Mouse (Mus musculus) heart, embryonic 12.5 days (tissue): Measurements from ENCODE around the gene Ccdc103. TPM values are rescaled to one million over a fixed set of nuclear protein-coding genes. Genes with fewer than 3 reads are reported as not detected.

Experiments
- ATAC-seq: fragments of 200-750 bp; cut with Nextera tagmentation; 2 replicates; pipeline ENCODE4 v1.8.0; 2017; ENCODE audit warnings: moderate TSS enrichment, moderate library complexity; ENCODE audit not compliant: insufficient number of reproducible peaks, low FRiP score
- H3K27ac ChIP-seq: fragments of 300-500 bp; sonication (generic); 2 replicates; pipeline ENCODE4 v1.5.1; 2016; ENCODE audit warnings: mild to moderate bottlenecking, moderate library complexity; ENCODE audit not compliant: poor library complexity, severe bottlenecking
- H3K27me3 ChIP-seq: fragments of 300-500 bp; sonication (generic); replicated peaks from 2 replicates; pipeline ENCODE4 v1.6.1; 2016; ENCODE audit warnings: mild to moderate bottlenecking, moderate library complexity
- H3K36me3 ChIP-seq: fragments of 300-500 bp; sonication (generic); 2 replicates; pipeline ENCODE4 v1.6.1; 2016; ENCODE audit warnings: mild to moderate bottlenecking, moderate library complexity
- H3K4me1 ChIP-seq: fragments of 300-500 bp; sonication (generic); replicated peaks from 2 replicates; pipeline ENCODE4 v1.6.1; 2016; ENCODE audit warnings: mild to moderate bottlenecking
- H3K4me2 ChIP-seq: fragments of 300-500 bp; sonication (generic); 2 replicates; pipeline ENCODE4 v1.6.1; 2016; ENCODE audit warnings: mild to moderate bottlenecking, moderate library complexity
- H3K4me3 ChIP-seq: fragments of 300-500 bp; sonication (generic); 2 replicates; pipeline ENCODE4 v1.5.1; 2016; ENCODE audit warnings: mild to moderate bottlenecking
- H3K9ac ChIP-seq: fragments of 300-500 bp; sonication (generic); 2 replicates; pipeline ENCODE4 v1.6.1; 2016; ENCODE audit warnings: mild to moderate bottlenecking, moderate library complexity
- H3K9me3 ChIP-seq: fragments of 300-500 bp; sonication (generic); replicated peaks from 2 replicates; pipeline ENCODE4 v1.6.1; 2016; ENCODE audit warnings: mild to moderate bottlenecking, moderate library complexity
- WGBS: fragments of 180-500 bp; shearing (Covaris S2); methylation state at CpG from one replicate; pipeline ENCODE4 v1.1.7; 2016; 5-methylcytosine and 5-hydroxymethylcytosine counted together
- polyA plus RNA-seq: library from polyadenylated mRNA; unstranded; fragments of >200 nt; fragmentation: Nextera tagmentation; extraction: Ambion mirVana; gene quantifications from 2 replicates; pipeline ENCODE4 v1.2.1, GENCODE M21; 2016

Ccdc103 gene
- polyA plus RNA-seq, 1 experiment from 2014 or later = 0.42 TPM

DNA sequence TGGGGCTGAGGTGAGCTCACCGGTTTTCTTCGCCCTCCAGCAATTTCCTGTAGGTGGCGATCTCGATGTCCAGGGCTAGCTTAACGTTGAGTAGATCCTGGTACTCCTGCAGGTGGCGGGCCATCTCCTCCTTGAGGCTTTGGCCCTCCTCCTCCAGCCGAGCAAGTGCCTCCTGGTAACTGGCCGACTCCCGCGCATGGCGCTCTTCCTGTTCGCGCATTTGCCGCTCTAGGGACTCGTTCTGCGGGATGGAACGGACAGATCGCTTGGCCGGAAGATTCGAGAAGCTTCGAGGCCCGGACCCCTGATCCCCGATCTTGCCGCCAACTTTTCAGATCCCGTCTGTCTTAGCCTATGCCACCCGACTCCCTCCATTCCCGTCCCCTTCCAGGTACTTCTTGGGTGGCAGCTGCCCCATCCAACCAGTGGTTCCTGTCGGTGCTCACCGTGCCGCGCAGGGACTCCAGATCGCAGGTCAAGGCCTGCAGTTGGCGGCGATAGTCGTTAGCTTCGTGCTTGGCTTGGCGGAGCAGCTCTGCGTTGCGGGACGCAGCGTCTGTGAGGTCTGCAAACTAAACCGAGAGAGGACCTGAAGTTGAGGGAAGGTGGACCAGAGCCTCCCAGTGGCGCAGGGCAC lies 12.1 kb downstream of the Ccdc103 start:
- WGBS = 3% methylated on average over 43 of the region's 43 CpGs
- Histone ChIP-seq H3K4me3 (peak overlapping the region; percentile 44), H3K27me3 (peaks cover 73% of the 10 kb centered on the region), H3K4me2 (peak overlapping the region; percentile 72), H3K9me3 (no peaks in the 10 kb centered on the region), H3K9ac (peak overlapping the region; percentile 63), H3K4me1 (no peaks in the 10 kb centered on the region; the same call in 1 of the 2 replicates), H3K36me3 (no peaks in the 10 kb centered on the region), H3K27ac (no peak overlapping the region)
- ATAC-seq = peak; percentile 68

DNA sequence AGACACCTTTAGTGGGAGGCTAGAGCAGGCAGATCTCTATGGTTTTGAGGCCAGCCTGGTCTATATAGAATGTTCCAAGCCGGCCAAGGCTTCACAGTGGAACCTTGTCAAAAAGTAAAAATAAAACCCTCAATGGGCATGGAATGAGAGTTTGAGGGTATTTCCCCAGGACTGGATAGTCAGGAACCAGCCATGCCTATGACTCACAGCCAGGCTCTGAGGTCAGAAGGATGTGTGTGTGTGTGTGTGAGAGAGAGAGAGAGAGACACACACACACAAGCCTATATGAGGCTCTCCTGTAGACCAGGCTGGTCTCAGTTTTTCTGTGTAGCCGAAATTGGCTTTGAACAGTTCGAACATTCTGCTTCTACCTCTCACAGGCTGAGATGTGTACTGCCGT lies 13.7 kb downstream of the Ccdc103 start:
- ATAC-seq = no peak
- Histone ChIP-seq H3K4me2 (no peak overlapping the region), H3K27ac (no peak overlapping the region), H3K4me1 (no peaks in the 10 kb centered on the region; the same call in 1 of the 2 replicates), H3K4me3 (no peak overlapping the region), H3K36me3 (no peaks in the 10 kb centered on the region), H3K9ac (no peak overlapping the region), H3K27me3 (peaks cover 72% of the 10 kb centered on the region), H3K9me3 (no peaks in the 10 kb centered on the region)
- WGBS = 87% methylated on average over 4 of the region's 4 CpGs

DNA sequence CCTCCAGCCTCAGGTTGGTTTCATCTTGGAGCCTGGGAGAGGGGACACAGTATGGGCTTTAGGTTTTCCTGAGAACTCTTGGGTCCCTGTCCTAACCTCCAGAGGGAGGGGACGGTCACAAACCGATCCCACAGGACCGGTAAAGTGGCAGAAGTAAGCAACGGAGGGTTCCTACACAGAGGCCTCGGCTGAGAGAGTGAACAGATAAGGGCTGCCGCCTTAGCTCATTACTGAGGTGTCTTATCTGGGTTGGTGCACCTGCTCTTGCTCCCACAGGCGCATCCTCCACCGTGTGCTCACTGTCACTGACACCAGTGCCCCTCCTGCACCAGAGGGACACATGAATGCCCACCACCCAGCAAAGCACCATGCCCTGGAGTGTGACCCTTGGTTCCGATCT lies 14.8 kb downstream of the Ccdc103 start:
- no peak overlapping the region for H3K4me3 ChIP-seq
- H3K27ac ChIP-seq = no peak overlapping the region
- no peaks in the 10 kb centered on the region for H3K9me3 ChIP-seq
- no peaks in the 10 kb centered on the region; the same call in 1 of the 2 replicates for H3K4me1 ChIP-seq
- peaks cover 67% of the 10 kb centered on the region for H3K27me3 ChIP-seq
- WGBS = 48% methylated on average over 9 of the region's 9 CpGs
- no peaks in the 10 kb centered on the region for H3K36me3 ChIP-seq
- 0 out of 2 replicates have a peak overlapping the region, but pooled peaks have one; percentile 7 for H3K4me2 ChIP-seq
- H3K9ac ChIP-seq = no peak overlapping the region
- peak; percentile 75 for ATAC-seq

DNA sequence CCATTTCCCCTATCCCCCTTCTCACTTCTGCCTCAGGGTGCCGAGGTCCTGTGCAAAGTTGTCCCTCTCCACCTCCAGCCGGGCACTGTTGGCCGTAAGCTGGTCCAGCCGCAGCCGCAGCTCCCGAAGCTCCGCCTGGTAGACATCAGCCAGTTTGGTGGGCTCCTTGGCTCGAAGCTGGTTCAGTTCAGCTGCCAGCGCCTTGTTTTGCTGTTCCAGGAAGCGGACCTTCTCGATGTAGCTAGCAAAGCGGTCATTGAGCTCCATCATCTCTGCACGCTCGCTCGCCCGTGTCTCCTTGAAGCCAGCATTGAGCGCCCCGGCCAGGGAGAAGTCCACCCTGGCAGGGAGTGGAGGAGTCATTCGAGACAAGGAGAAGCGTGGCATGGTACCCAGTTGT lies 15.6 kb downstream of the Ccdc103 start:
- no peak overlapping the region for H3K27ac ChIP-seq
- 66% methylated on average over 20 of the region's 20 CpGs for WGBS
- no peaks in the 10 kb centered on the region; the same call in 1 of the 2 replicates for H3K4me1 ChIP-seq
- no peak overlapping the region for H3K4me2 ChIP-seq
- no peaks in the 10 kb centered on the region for H3K9me3 ChIP-seq
- H3K27me3 ChIP-seq = peaks cover 59% of the 10 kb centered on the region
- no peak overlapping the region for H3K9ac ChIP-seq
- H3K36me3 ChIP-seq = no peaks in the 10 kb centered on the region
- H3K4me3 ChIP-seq = no peak overlapping the region
- no peak for ATAC-seq

DNA sequence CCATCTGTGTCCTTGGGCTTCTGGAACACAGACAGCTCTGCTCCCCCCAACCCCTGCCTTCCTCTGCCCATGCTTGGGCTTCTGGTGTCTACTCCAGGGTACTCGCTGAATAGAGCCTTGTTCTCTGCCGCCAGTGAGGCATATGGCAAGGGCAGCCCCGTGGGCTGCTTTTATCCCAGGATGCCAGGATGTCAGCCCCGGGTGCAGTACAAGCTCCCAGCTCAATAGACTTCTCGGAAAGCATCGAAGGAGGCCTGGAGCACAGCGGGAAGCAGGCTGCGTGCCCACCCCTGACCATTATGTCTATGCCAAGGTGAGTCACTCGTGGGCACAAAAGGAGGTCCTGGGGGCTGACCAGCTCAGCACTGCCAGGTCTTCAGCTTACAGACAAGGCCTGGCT lies 17.4 kb downstream of the Ccdc103 start:
- H3K27ac ChIP-seq = no peak overlapping the region
- peaks cover 53% of the 10 kb centered on the region for H3K27me3 ChIP-seq
- WGBS = 72% methylated on average over 9 of the region's 9 CpGs
- no peaks in the 10 kb centered on the region for H3K36me3 ChIP-seq
- H3K4me2 ChIP-seq = no peak overlapping the region
- H3K9ac ChIP-seq = no peak overlapping the region
- no peaks in the 10 kb centered on the region; the same call in 1 of the 2 replicates for H3K4me1 ChIP-seq
- no peak overlapping the region for H3K4me3 ChIP-seq
- H3K9me3 ChIP-seq = no peaks in the 10 kb centered on the region
- no peak for ATAC-seq

DNA sequence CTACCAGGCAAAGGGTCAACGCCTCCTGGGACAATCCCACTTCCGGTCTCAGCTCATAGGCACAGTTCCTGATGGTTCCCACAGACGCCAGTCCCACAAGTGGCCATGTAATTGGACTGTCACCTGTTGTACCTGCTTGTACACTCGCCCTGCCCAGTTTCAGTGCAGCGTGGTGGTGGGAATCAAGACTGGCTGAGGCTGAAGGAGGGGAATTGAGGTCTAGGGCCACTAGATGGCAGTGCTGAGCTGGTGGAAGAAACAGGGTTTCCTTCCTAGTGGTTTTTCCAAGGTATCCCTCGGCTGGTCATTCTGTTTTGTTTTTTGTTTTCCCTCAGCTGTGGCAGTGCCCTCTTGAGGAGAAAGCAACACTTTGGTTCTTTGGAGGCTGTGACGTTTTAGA lies 19.8 kb downstream of the Ccdc103 start, which contains the start of gene Gfap:
Gene Gfap, minus strand, starts transcription at position 150 of the 400 bp plus-strand sequence.
- Histone ChIP-seq H3K4me3 (no peak within 1 kb of the TSS), H3K36me3 (peaks cover 3% of the 10 kb centered on the region; the same call in 1 of the 2 replicates), H3K4me2 (0 out of 2 replicates have a peak within 1 kb of the TSS, but pooled peaks have one; percentile 1), H3K27me3 (peaks cover 29% of the 10 kb centered on the region), H3K9me3 (no peaks in the 10 kb centered on the region), H3K4me1 (no peaks in the 10 kb centered on the region), H3K27ac (no peak within 1 kb of the TSS), H3K9ac (no peak within 1 kb of the TSS)
- no peak for ATAC-seq
- WGBS = 9% methylated on average over 7 of the region's 7 CpGs

DNA sequence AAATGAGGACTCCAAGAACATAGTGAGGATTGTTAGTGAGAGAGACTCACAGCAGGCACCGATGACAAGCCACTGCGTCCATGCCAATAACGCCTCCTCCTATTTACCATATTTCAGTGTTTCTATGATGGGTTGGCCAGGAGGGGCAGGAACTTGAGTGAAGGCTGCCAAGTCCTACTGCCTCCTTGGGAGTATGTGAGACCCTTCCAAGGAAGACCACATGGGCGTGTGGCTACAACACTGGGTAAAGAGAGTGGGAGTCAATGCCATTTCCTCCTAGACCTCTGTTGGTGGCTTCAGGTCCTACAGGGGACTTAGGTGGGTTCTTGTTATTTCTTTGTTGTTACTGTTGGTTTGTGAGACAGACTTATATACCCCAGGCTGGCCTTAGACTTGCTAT lies 20.2 kb downstream of the Ccdc103 start:
- Histone ChIP-seq H3K27ac (no peak overlapping the region), H3K9ac (no peak overlapping the region), H3K36me3 (peaks cover 7% of the 10 kb centered on the region), H3K27me3 (peaks cover 25% of the 10 kb centered on the region), H3K4me3 (no peak overlapping the region), H3K4me2 (0 out of 2 replicates have a peak overlapping the region, but pooled peaks have one; percentile 1), H3K9me3 (no peaks in the 10 kb centered on the region), H3K4me1 (no peaks in the 10 kb centered on the region)
- no peak for ATAC-seq
- WGBS = 53% methylated on average over 4 of the region's 4 CpGs

DNA sequence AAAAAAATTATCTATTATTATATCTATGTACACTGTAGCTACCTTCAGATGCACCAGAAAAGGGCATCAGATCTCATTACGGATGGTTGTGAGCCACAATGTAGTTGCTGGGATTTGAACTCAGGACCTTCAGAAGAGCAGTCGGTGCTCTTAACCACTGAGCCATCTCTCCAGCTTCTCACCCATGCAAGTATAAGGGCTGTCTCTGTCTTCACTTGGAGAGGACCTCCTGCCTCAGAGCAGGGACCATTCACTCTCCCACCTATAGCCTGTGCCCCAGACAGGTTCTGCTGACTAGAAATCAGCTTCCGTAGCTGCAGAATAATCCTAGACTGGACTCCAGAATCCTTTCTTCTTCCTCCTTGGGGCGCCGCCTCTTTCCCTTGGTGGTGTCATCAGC lies 21.1 kb downstream of the Ccdc103 start:
- H3K9me3 ChIP-seq = no peaks in the 10 kb centered on the region
- H3K27me3 ChIP-seq = peaks cover 16% of the 10 kb centered on the region
- no peaks in the 10 kb centered on the region for H3K4me1 ChIP-seq
- no peak overlapping the region for H3K4me3 ChIP-seq
- ATAC-seq = no peak
- H3K9ac ChIP-seq = no peak overlapping the region
- H3K36me3 ChIP-seq = peaks cover 16% of the 10 kb centered on the region
- no peak overlapping the region for H3K27ac ChIP-seq
- H3K4me2 ChIP-seq = no peak overlapping the region
- WGBS = 77% methylated on average over 5 of the region's 5 CpGs

DNA sequence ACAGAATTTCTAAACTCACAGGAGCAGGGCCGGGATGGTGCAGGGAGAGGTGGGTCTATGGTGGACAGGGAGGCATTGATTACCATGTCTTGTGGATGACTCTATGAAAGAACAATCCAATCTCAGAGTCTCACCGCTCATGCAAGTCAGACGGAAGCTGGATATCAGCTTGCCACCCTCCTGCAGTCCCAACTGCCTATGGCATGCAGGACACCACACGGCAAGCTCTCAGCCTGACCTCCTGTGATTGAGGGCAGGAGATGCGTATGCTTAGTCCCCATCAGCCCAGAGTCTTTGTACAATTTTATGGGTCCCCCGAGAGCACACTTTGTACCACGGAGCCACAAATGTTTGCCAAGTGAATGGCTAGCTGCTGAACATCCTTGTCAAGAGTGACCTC lies 22.6 kb downstream of the Ccdc103 start:
- ATAC-seq = no peak
- Histone ChIP-seq H3K27me3 (0 out of 2 replicates have a peak, but pooled peaks cover 12% of the 10 kb centered on the region), H3K36me3 (peaks cover 31% of the 10 kb centered on the region), H3K4me1 (no peaks in the 10 kb centered on the region), H3K27ac (no peak overlapping the region), H3K4me3 (no peak overlapping the region), H3K9ac (no peak overlapping the region), H3K9me3 (no peaks in the 10 kb centered on the region), H3K4me2 (no peak overlapping the region)
- WGBS = 71% methylated on average over 7 of the region's 7 CpGs

DNA sequence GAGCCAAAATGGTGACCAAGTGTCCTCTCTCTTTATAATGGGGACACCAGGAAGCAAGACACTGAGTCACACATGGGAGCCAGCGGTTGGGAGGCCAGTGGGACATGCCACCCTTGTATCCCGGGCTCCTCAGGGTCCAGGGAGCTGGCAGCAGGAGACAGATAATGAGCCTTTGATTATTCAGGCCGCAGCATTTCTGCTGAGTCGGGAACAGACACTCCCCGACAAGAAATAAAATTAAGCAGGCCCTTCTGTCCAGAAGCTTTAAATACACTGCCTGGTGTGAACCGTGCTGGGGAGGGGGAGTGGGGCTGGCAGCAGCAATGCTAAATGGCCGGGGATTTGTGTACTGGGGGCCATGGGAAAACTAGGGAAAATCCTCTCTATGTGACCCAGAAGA lies 30.4 kb downstream of the Ccdc103 start:
- WGBS = 70% methylated on average over 7 of the region's 7 CpGs
- Histone ChIP-seq H3K4me1 (no peaks in the 10 kb centered on the region), H3K36me3 (peaks cover 97% of the 10 kb centered on the region), H3K27ac (no peak overlapping the region), H3K4me3 (no peak overlapping the region), H3K4me2 (no peak overlapping the region), H3K9me3 (no peaks in the 10 kb centered on the region), H3K9ac (no peak overlapping the region), H3K27me3 (no peaks in the 10 kb centered on the region)
- ATAC-seq = no peak

DNA sequence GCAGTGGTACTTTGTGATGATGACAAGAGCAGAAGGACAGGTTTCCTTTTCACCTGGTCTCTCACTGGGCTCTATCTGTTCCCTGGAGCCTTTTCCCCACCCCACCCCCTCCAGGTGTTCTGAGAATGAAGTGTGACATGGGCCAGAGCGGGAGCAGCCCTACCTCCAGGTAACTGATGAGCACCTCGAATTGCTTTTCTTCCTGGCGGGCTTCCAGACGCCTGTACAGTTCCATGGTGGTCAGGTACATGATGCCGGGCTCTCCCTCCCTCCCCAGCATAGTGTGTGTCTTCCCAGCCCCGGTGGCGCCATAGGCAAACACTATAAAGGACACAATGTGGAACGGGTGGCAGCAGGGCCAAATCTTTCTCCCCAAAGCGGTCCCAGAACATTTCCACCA lies 34.4 kb downstream of the Ccdc103 start:
- no peak for ATAC-seq
- Histone ChIP-seq H3K27me3 (no peaks in the 10 kb centered on the region), H3K4me1 (no peaks in the 10 kb centered on the region), H3K9me3 (no peaks in the 10 kb centered on the region), H3K4me3 (no peak overlapping the region), H3K27ac (no peak overlapping the region), H3K4me2 (no peak overlapping the region), H3K9ac (no peak overlapping the region), H3K36me3 (peaks cover 57% of the 10 kb centered on the region)
- 89% methylated on average over 9 of the region's 9 CpGs for whole genome bisulfite sequencing

DNA sequence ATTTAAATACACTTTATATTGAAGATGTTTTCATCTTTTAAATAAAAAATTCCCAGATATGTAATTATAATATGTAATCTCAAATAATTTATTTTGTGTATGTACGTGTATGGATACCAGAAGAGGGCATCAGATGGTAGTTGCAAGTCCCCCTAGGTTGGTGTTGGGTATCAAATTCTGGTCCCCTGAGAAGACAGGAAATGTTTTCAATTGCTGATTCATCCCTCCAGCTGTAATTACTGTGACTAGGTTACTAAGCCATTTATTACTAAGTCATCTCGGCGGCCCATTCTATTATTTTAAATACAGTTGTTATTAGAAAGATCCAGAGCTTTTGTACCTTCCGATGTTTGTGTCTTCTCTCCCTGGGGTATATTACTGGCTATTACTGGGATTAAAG lies 37.1 kb downstream of the Ccdc103 start:
- Histone ChIP-seq H3K27me3 (no peaks in the 10 kb centered on the region), H3K4me3 (no peak overlapping the region), H3K9me3 (no peaks in the 10 kb centered on the region), H3K9ac (no peak overlapping the region), H3K4me1 (peaks cover 15% of the 10 kb centered on the region), H3K36me3 (peaks cover 41% of the 10 kb centered on the region), H3K27ac (no peak overlapping the region), H3K4me2 (no peak overlapping the region)
- 94% methylated on average over 4 of the region's 4 CpGs for WGBS
- ATAC-seq = no peak
